Mouse (Mus musculus): Measurements from ENCODE around the gene Zic5.
"Not testable (repeated sequence)": the region's sequence is repeated elsewhere in the genome, so short reads cannot be mapped to it uniquely, and the experiment has no call there.

- TF ChIP-seq CTCF (IDR thresholded peaks at IDR 0.05; ENCODE audit: low read depth); EP300 (optimal IDR thresholded peaks at IDR 0.05): not testable (repeated sequence)
Measured at GRCm38 (mm10) chr14:122463734-122464341, 1.6 kb downstream of the Zic5 start.

All from stomach, postnatal 0 days (tissue).